Mouse (Mus musculus) midbrain, embryonic 15.5 days (tissue): ENCODE measurements around the gene Zfp442. TPM values are rescaled to one million over a fixed set of nuclear protein-coding genes. Genes with fewer than 3 reads are reported as not detected.

Source experiments
- polyA plus RNA-seq: library from polyadenylated mRNA; unstranded; fragments of >200 nt; fragmentation: Nextera tagmentation; extraction: Ambion mirVana; gene quantifications from 2 replicates; pipeline ENCODE4 v1.2.1, GENCODE M21; 2015

Gene Zfp442
- polyA plus RNA-seq, 1 experiment from 2014 or later = 8.5 TPM

Other genes with a start within 250 kb of the Zfp442 start
- gene Zfp937, start 233.4 kb downstream of the Zfp442 start, polyA plus RNA-seq = 9.9 and 11.9 TPM in 2 replicates
- gene Gm21994, start 195.9 kb downstream of the Zfp442 start, polyA plus RNA-seq = 3.0 and 3.2 TPM in 2 replicates
- not detected in 2 replicates for gene Gm14124, start 194.0 kb downstream of the Zfp442 start, polyA plus RNA-seq
- gene Gm10130, start 127.8 kb downstream of the Zfp442 start, polyA plus RNA-seq = 0.75 and 1.3 TPM in 2 replicates
- 15.2 and 15.9 TPM in 2 replicates for gene 3300002I08Rik, start 88.7 kb downstream of the Zfp442 start, polyA plus RNA-seq
- gene Zfp345, start 33.6 kb upstream of the Zfp442 start, polyA plus RNA-seq = 0.11 TPM in 1 of 2 replicates, not detected in the other
- 0.23 and 0.28 TPM in 2 replicates for gene Cst7, start 118.9 kb upstream of the Zfp442 start, polyA plus RNA-seq
- gene Apmap, start 157.1 kb upstream of the Zfp442 start, polyA plus RNA-seq = 39.5 and 42.1 TPM in 2 replicates
- 16.7 and 20.9 TPM in 2 replicates for gene Acss1, start 217.0 kb upstream of the Zfp442 start, polyA plus RNA-seq
- 0.04 and 0.06 TPM in 2 replicates for gene Vsx1, start 237.9 kb upstream of the Zfp442 start, polyA plus RNA-seq